Mouse (Mus musculus) C2C12 (cell line): ENCODE data around the gene Dag1. TPM values are rescaled to one million over a fixed set of nuclear protein-coding genes. Genes with fewer than 3 reads are reported as not detected.
A peak's percentile ranks its signal among the peaks of the same experiment; 100 is the strongest.

Source experiments
- H3K27me3 ChIP-seq: one replicate; pipeline ENCODE4 v1.6.1; 2011; ENCODE audit not compliant: control insufficient read depth, insufficient read depth, insufficient read length
- H3K36me3 ChIP-seq: one replicate; pipeline ENCODE4 v1.6.1; 2011; ENCODE audit not compliant: control insufficient read depth, insufficient read depth
- H3K4me3 ChIP-seq: one replicate; pipeline ENCODE4 v1.5.1; 2011; ENCODE audit warnings: mild to moderate bottlenecking, control low read depth; ENCODE audit not compliant: poor library complexity, insufficient read depth, severe bottlenecking
- H3K79me2 ChIP-seq: one replicate; pipeline ENCODE4 v1.6.1; 2011; ENCODE audit not compliant: control insufficient read depth, insufficient read depth
- H3K79me3 ChIP-seq: one replicate; pipeline ENCODE4 v1.6.1; 2011; ENCODE audit warnings: low read depth, control low read depth
- H3ac ChIP-seq: one replicate; pipeline ENCODE3; 2011; ENCODE audit warnings: low read depth; ENCODE audit not compliant: control insufficient read depth, insufficient read length
- CEBPB ChIP-seq: IDR thresholded peaks from one replicate; pipeline ENCODE4 v1.6.1; 2011; ENCODE audit warnings: low read depth, mild to moderate bottlenecking, control low read depth, moderate library complexity
- CTCF ChIP-seq: IDR thresholded peaks from one replicate; pipeline ENCODE4 v1.5.1; 2011; ENCODE audit not compliant: control insufficient read depth, insufficient read depth, insufficient read length
- FOSL1 ChIP-seq: IDR thresholded peaks from one replicate; pipeline ENCODE4 v1.8.0; 2011; ENCODE audit warnings: mild to moderate bottlenecking, low read length; ENCODE audit not compliant: poor library complexity, insufficient read depth, severe bottlenecking
- MAX ChIP-seq: IDR thresholded peaks from one replicate; pipeline ENCODE4 v1.6.1; 2011; ENCODE audit warnings: mild to moderate bottlenecking, control low read depth
- MYOD1 ChIP-seq: IDR thresholded peaks from one replicate; pipeline ENCODE4 v1.6.1; 2011; ENCODE audit warnings: low read depth; ENCODE audit not compliant: control insufficient read depth, insufficient read length
- MYOG ChIP-seq: IDR thresholded peaks from one replicate; pipeline ENCODE4 v1.6.1; 2011; ENCODE audit not compliant: control insufficient read depth, insufficient read length; ENCODE audit errors: extremely low read depth
- USF1 ChIP-seq: IDR thresholded peaks from one replicate; pipeline ENCODE4 v1.6.1; 2011; ENCODE audit warnings: low read depth, mild to moderate bottlenecking, control low read depth, moderate library complexity
- polyA plus RNA-seq: library from polyadenylated mRNA; unstranded; fragments of >200 nt; fragmentation: generic; extraction: Trizol; gene quantifications from one replicate; pipeline ENCODE4 v1.2.1, GENCODE M21; 2012; ENCODE audit warnings: missing spikeins

Gene Dag1
- polyA plus RNA-seq, 1 experiment, result 42.3 TPM

GRCm38 (mm10) chr9:108225166-108225565, 38.6 kb downstream of the Dag1 start:
- TF ChIP-seq USF1, result no peak
- no peak for TF ChIP-seq CEBPB
- TF ChIP-seq MYOG, result no peak
- TF ChIP-seq FOSL1, result no peak
- no peak for TF ChIP-seq MYOD1
- no peak for TF ChIP-seq MAX
- no peak for TF ChIP-seq CTCF
- Histone ChIP-seq H3K36me3 (peaks cover 3% of the 10 kb centered on the region), H3K79me3 (peaks cover 2% of the 10 kb centered on the region), H3K27me3 (no peaks in the 10 kb centered on the region), H3K4me3 (no peak overlapping the region), H3ac (no peak overlapping the region), H3K79me2 (no peaks in the 10 kb centered on the region)

- H3ac ChIP-seq, result no peak overlapping the region
- H3K36me3 ChIP-seq, result peaks cover 3% of the 10 kb centered on the region
- H3K79me3 ChIP-seq, result peaks cover 2% of the 10 kb centered on the region
- no peaks in the 10 kb centered on the region for H3K79me2 ChIP-seq
- H3K4me3 ChIP-seq, result no peak overlapping the region
- no peaks in the 10 kb centered on the region for H3K27me3 ChIP-seq
- TF ChIP-seq MAX (no peak), MYOG (no peak), MYOD1 (no peak), CTCF (no peak), CEBPB (no peak), USF1 (no peak), FOSL1 (no peak)
Measured at GRCm38 (mm10) chr9:108223633-108224032, 40.1 kb downstream of the Dag1 start.

- peaks cover 2% of the 10 kb centered on the region for H3K79me3 ChIP-seq
- TF ChIP-seq CTCF, result no peak
- no peak for TF ChIP-seq CEBPB
- no peak for TF ChIP-seq MYOG
- no peak for TF ChIP-seq FOSL1
- no peak overlapping the region for H3K4me3 ChIP-seq
- peaks cover 9% of the 10 kb centered on the region for H3K36me3 ChIP-seq
- no peaks in the 10 kb centered on the region for H3K27me3 ChIP-seq
- no peaks in the 10 kb centered on the region for H3K79me2 ChIP-seq
- H3ac ChIP-seq, result no peak overlapping the region
Measured at GRCm38 (mm10) chr9:108221566-108221965, 42.2 kb downstream of the Dag1 start.

GRCm38 (mm10) chr9:108220380-108220774, 43.4 kb downstream of the Dag1 start:
- Histone ChIP-seq H3K79me3 (peaks cover 2% of the 10 kb centered on the region), H3K79me2 (no peaks in the 10 kb centered on the region), H3K27me3 (no peaks in the 10 kb centered on the region), H3K36me3 (peaks cover 9% of the 10 kb centered on the region), H3ac (no peak overlapping the region), H3K4me3 (no peak overlapping the region)
- TF ChIP-seq USF1, result peak; percentile 94
- TF ChIP-seq CTCF, result no peak
- no peak for TF ChIP-seq MYOD1

GRCm38 (mm10) chr9:108219766-108220379, 43.9 kb downstream of the Dag1 start:
- Histone ChIP-seq H3K27me3 (no peaks in the 10 kb centered on the region), H3K4me3 (no peak overlapping the region), H3K79me2 (no peaks in the 10 kb centered on the region), H3K79me3 (peaks cover 2% of the 10 kb centered on the region), H3ac (no peak overlapping the region), H3K36me3 (peaks cover 9% of the 10 kb centered on the region)
- TF ChIP-seq CEBPB (no peak), MYOG (no peak)

- Histone ChIP-seq H3K79me2 (no peaks in the 10 kb centered on the region), H3K27me3 (no peaks in the 10 kb centered on the region), H3ac (no peak overlapping the region), H3K79me3 (peaks cover 2% of the 10 kb centered on the region), H3K4me3 (no peak overlapping the region), H3K36me3 (peaks cover 9% of the 10 kb centered on the region)
- TF ChIP-seq MYOD1, result no peak
- TF ChIP-seq FOSL1, result no peak
- no peak for TF ChIP-seq CTCF
- TF ChIP-seq USF1, result no peak
- no peak for TF ChIP-seq MAX
- no peak for TF ChIP-seq CEBPB
Measured at GRCm38 (mm10) chr9:108217936-108218543, 45.7 kb downstream of the Dag1 start.
